Mouse (Mus musculus): ENCODE data around the gene Gid4. TPM values are rescaled to one million over a fixed set of nuclear protein-coding genes. Genes with fewer than 3 reads are reported as not detected.

Gid4 gene
- polyA plus RNA-seq, 1 experiment from 2014 or later, result 24.4 TPM

- Histone ChIP-seq H3K36me3 (peaks cover 18% of the 10 kb centered on the region), H3K4me3 (no peak overlapping the region), H3K9me3 (no peaks in the 10 kb centered on the region), H3K4me1 (peaks cover 5% of the 10 kb centered on the region; the same call in 1 of the 2 replicates), H3K4me2 (replicated peaks) (no peak overlapping the region), H3K9ac (no peak overlapping the region), H3K27ac (no peak overlapping the region), H3K27me3 (replicated peaks) (no peaks in the 10 kb centered on the region)
- 89% methylated on average over 2 of the region's 2 CpGs for WGBS
- ATAC-seq (ENCODE audit: low FRiP score, low read depth), result no peak
Observed at GRCm38 (mm10) chr11:60397172-60397571, 19.8 kb upstream of the Gid4 start.

- H3K9me3 ChIP-seq, result no peaks in the 10 kb centered on the region
- H3K27ac ChIP-seq, result no peak overlapping the region
- H3K4me1 ChIP-seq, result no peaks in the 10 kb centered on the region
- no peaks in the 10 kb centered on the region for H3K27me3 ChIP-seq (replicated peaks)
- H3K36me3 ChIP-seq, result peaks cover 59% of the 10 kb centered on the region
- H3K4me3 ChIP-seq, result no peak overlapping the region
- H3K4me2 ChIP-seq (replicated peaks), result no peak overlapping the region
- no peak for ATAC-seq (ENCODE audit: low FRiP score, low read depth)
- 100% methylated on average over 1 of the region's 1 CpGs for WGBS
- H3K9ac ChIP-seq, result no peak overlapping the region
Observed at GRCm38 (mm10) chr11:60406606-60407005, 10.3 kb upstream of the Gid4 start.

- WGBS, result 15% methylated on average over 3 of the region's 3 CpGs
- Histone ChIP-seq H3K4me3 (no peak overlapping the region), H3K4me1 (peaks cover 12% of the 10 kb centered on the region), H3K27me3 (replicated peaks) (no peaks in the 10 kb centered on the region), H3K27ac (no peak overlapping the region), H3K4me2 (replicated peaks) (no peak overlapping the region), H3K9me3 (no peaks in the 10 kb centered on the region), H3K36me3 (peaks cover 14% of the 10 kb centered on the region), H3K9ac (no peak overlapping the region)
- no peak for ATAC-seq (ENCODE audit: low FRiP score, low read depth)
Observed at GRCm38 (mm10) chr11:60412173-60412572, 4.8 kb upstream of the Gid4 start.

GRCm38 (mm10) chr11:60412921-60413320 lies 4.0 kb upstream of the Gid4 start:
- no peak for ATAC-seq (ENCODE audit: low FRiP score, low read depth)
- peaks cover 8% of the 10 kb centered on the region for H3K36me3 ChIP-seq
- H3K9ac ChIP-seq, result no peak overlapping the region
- H3K4me3 ChIP-seq, result no peak overlapping the region
- no peak overlapping the region for H3K4me2 ChIP-seq (replicated peaks)
- WGBS, result 88% methylated on average over 2 of the region's 2 CpGs
- peaks cover 12% of the 10 kb centered on the region for H3K4me1 ChIP-seq
- no peak overlapping the region for H3K27ac ChIP-seq
- H3K9me3 ChIP-seq, result no peaks in the 10 kb centered on the region
- H3K27me3 ChIP-seq (replicated peaks), result no peaks in the 10 kb centered on the region

- Histone ChIP-seq H3K36me3 (no peaks in the 10 kb centered on the region), H3K4me1 (peaks cover 23% of the 10 kb centered on the region), H3K9me3 (no peaks in the 10 kb centered on the region), H3K4me2 (replicated peaks) (peak overlapping the region; percentile 96), H3K9ac (peak overlapping the region; percentile 80), H3K4me3 (peak overlapping the region; percentile 88), H3K27me3 (replicated peaks) (no peaks in the 10 kb centered on the region), H3K27ac (no peak overlapping the region)
- under 1% methylated on average over 21 of the region's 21 CpGs for WGBS
- no peak; the same call in 1 of the 2 replicates for ATAC-seq (ENCODE audit: low FRiP score, low read depth)
Observed at GRCm38 (mm10) chr11:60416590-60416962, 369 bp upstream of the Gid4 start.

- no peaks in the 10 kb centered on the region for H3K27me3 ChIP-seq (replicated peaks)
- peak within 1 kb of the TSS; percentile 96 for H3K4me2 ChIP-seq (replicated peaks)
- under 1% methylated on average over 39 of the region's 39 CpGs for WGBS
- no peaks in the 10 kb centered on the region for H3K36me3 ChIP-seq
- H3K9me3 ChIP-seq, result no peaks in the 10 kb centered on the region
- H3K27ac ChIP-seq, result peak within 1 kb of the TSS; percentile 62
- peak within 1 kb of the TSS; percentile 88 for H3K4me3 ChIP-seq
- peak within 1 kb of the TSS; percentile 91 for H3K9ac ChIP-seq
- peak; percentile 42 for ATAC-seq (ENCODE audit: low FRiP score, low read depth)
- peaks cover 23% of the 10 kb centered on the region for H3K4me1 ChIP-seq
Observed at GRCm38 (mm10) chr11:60417717-60418472, 950 bp downstream of the Gid4 start, which contains the start of gene Atpaf2. Gene Atpaf2, minus strand, starts transcription at chr11:60418457.

- Histone ChIP-seq H3K9ac (peak overlapping the region; percentile 91), H3K4me1 (peaks cover 23% of the 10 kb centered on the region), H3K9me3 (no peaks in the 10 kb centered on the region), H3K36me3 (no peaks in the 10 kb centered on the region), H3K4me2 (replicated peaks) (peak overlapping the region; percentile 96), H3K4me3 (peak overlapping the region; percentile 88), H3K27me3 (replicated peaks) (no peaks in the 10 kb centered on the region), H3K27ac (no peak overlapping the region)
- WGBS, result 24% methylated on average over 6 of the region's 6 CpGs
- no peak for ATAC-seq (ENCODE audit: low FRiP score, low read depth)
Observed at GRCm38 (mm10) chr11:60418473-60418803, 1.5 kb downstream of the Gid4 start.

GRCm38 (mm10) chr11:60422046-60422668 lies 5.2 kb downstream of the Gid4 start:
- no peaks in the 10 kb centered on the region for H3K27me3 ChIP-seq (replicated peaks)
- H3K4me2 ChIP-seq (replicated peaks), result no peak overlapping the region
- WGBS, result 69% methylated on average over 6 of the region's 6 CpGs
- no peak for ATAC-seq (ENCODE audit: low FRiP score, low read depth)
- peaks cover 5% of the 10 kb centered on the region; the same call in 1 of the 2 replicates for H3K36me3 ChIP-seq
- H3K9ac ChIP-seq, result no peak overlapping the region
- H3K4me3 ChIP-seq, result no peak overlapping the region
- peaks cover 11% of the 10 kb centered on the region for H3K4me1 ChIP-seq
- H3K9me3 ChIP-seq, result no peaks in the 10 kb centered on the region
- no peak overlapping the region for H3K27ac ChIP-seq

- ATAC-seq (ENCODE audit: low FRiP score, low read depth), result no peak
- Histone ChIP-seq H3K9me3 (no peaks in the 10 kb centered on the region), H3K4me3 (no peak overlapping the region), H3K4me1 (peaks cover 11% of the 10 kb centered on the region), H3K27me3 (replicated peaks) (no peaks in the 10 kb centered on the region), H3K4me2 (replicated peaks) (no peak overlapping the region), H3K36me3 (peaks cover 12% of the 10 kb centered on the region; the same call in 1 of the 2 replicates), H3K9ac (no peak overlapping the region), H3K27ac (no peak overlapping the region)
- WGBS, result 70% methylated on average over 1 of the region's 1 CpGs
Observed at GRCm38 (mm10) chr11:60423006-60423405, 6.1 kb downstream of the Gid4 start.

GRCm38 (mm10) chr11:60426417-60426816 lies 9.5 kb downstream of the Gid4 start:
- Histone ChIP-seq H3K36me3 (peaks cover 17% of the 10 kb centered on the region), H3K4me1 (no peaks in the 10 kb centered on the region), H3K9ac (no peak overlapping the region), H3K27ac (no peak overlapping the region), H3K4me2 (replicated peaks) (no peak overlapping the region), H3K9me3 (no peaks in the 10 kb centered on the region), H3K4me3 (no peak overlapping the region), H3K27me3 (replicated peaks) (no peaks in the 10 kb centered on the region)
- 92% methylated on average over 1 of the region's 1 CpGs for WGBS
- no peak for ATAC-seq (ENCODE audit: low FRiP score, low read depth)

- no peak overlapping the region for H3K4me3 ChIP-seq
- H3K4me1 ChIP-seq, result no peaks in the 10 kb centered on the region
- no peaks in the 10 kb centered on the region for H3K27me3 ChIP-seq (replicated peaks)
- H3K9me3 ChIP-seq, result no peaks in the 10 kb centered on the region
- no peak overlapping the region for H3K9ac ChIP-seq
- H3K27ac ChIP-seq, result no peak overlapping the region
- no peak overlapping the region for H3K4me2 ChIP-seq (replicated peaks)
- ATAC-seq (ENCODE audit: low FRiP score, low read depth), result no peak
- WGBS, result 94% methylated on average over 3 of the region's 3 CpGs
- peaks cover 21% of the 10 kb centered on the region for H3K36me3 ChIP-seq
Observed at GRCm38 (mm10) chr11:60427628-60428027, 10.7 kb downstream of the Gid4 start.

- H3K27ac ChIP-seq, result no peak overlapping the region
- H3K36me3 ChIP-seq, result peaks cover 50% of the 10 kb centered on the region
- H3K4me3 ChIP-seq, result no peak overlapping the region
- H3K4me1 ChIP-seq, result no peaks in the 10 kb centered on the region
- H3K9me3 ChIP-seq, result no peaks in the 10 kb centered on the region
- H3K9ac ChIP-seq, result no peak overlapping the region
- no peak overlapping the region for H3K4me2 ChIP-seq (replicated peaks)
- ATAC-seq (ENCODE audit: low FRiP score, low read depth), result no peak
- no peaks in the 10 kb centered on the region for H3K27me3 ChIP-seq (replicated peaks)
Observed at GRCm38 (mm10) chr11:60433501-60433900, 16.6 kb downstream of the Gid4 start.

- no peak overlapping the region for H3K4me2 ChIP-seq (replicated peaks)
- H3K27me3 ChIP-seq (replicated peaks), result no peaks in the 10 kb centered on the region
- no peak overlapping the region for H3K4me3 ChIP-seq
- H3K9me3 ChIP-seq, result no peaks in the 10 kb centered on the region
- no peak for ATAC-seq (ENCODE audit: low FRiP score, low read depth)
- peaks cover 52% of the 10 kb centered on the region for H3K36me3 ChIP-seq
- no peaks in the 10 kb centered on the region for H3K4me1 ChIP-seq
- H3K9ac ChIP-seq, result no peak overlapping the region
- 95% methylated on average over 1 of the region's 1 CpGs for WGBS
- no peak overlapping the region for H3K27ac ChIP-seq
Observed at GRCm38 (mm10) chr11:60435133-60435532, 18.2 kb downstream of the Gid4 start.
